Mouse (Mus musculus) brain, embryonic 14.5 days (tissue): ENCODE measurements at regions not wholly inside any gene's neighbourhood (a gene's known extent, or its start where the extent isn't known, plus 50 kb on each side); places are given as distances from the start of the nearest gene placed in this dataset.
"Not testable (repeated sequence)": the region's sequence is repeated elsewhere in the genome, so short reads cannot be mapped to it uniquely, and the experiment has no call there.

Source experiments
- CTCF ChIP-seq: fragments of 200-500 bp; IDR thresholded peaks from 2 replicates; pipeline ENCODE4 v1.5.1; 2012; ENCODE audit warnings: inconsistent platforms, mild to moderate bottlenecking, moderate library complexity, borderline replicate concordance; ENCODE audit not compliant: insufficient read depth, insufficient read length; ENCODE audit errors: extremely low read depth
- POLR2A ChIP-seq: fragments of 200-500 bp; IDR thresholded peaks from 2 replicates; pipeline ENCODE4 v1.6.1; 2012; ENCODE audit warnings: mild to moderate bottlenecking, inconsistent platforms, borderline replicate concordance; ENCODE audit not compliant: poor library complexity, insufficient read depth, insufficient read length, severe bottlenecking; ENCODE audit errors: extremely low read depth

GRCm38 (mm10) chr8:20151317-20152047, 211.5 kb downstream of the Gm15319 start:
- not testable (repeated sequence) for TF ChIP-seq CTCF, POLR2A
